Mouse (Mus musculus) bone marrow macrophage, adult 2 months (primary cell): ENCODE measurements at regions not wholly inside any gene's neighbourhood (a gene's known extent, or its start where the extent isn't known, plus 50 kb on each side); places are given as distances from the start of the nearest gene placed in this dataset.

Experiments
- H3K27ac ChIP-seq: 2 replicates; pipeline ENCODE4 v1.5.1; 2012; ENCODE audit warnings: low read depth, low read length; ENCODE audit not compliant: insufficient read depth
- H3K4me1 ChIP-seq: 2 replicates; pipeline ENCODE4 v1.6.1; 2012; ENCODE audit warnings: low read length; ENCODE audit not compliant: control insufficient read depth, insufficient read depth
- H3K4me3 ChIP-seq: 2 replicates; pipeline ENCODE4 v1.5.1; 2012; ENCODE audit warnings: mild to moderate bottlenecking, low read length, moderate library complexity; ENCODE audit not compliant: insufficient read depth
- CTCF ChIP-seq: IDR thresholded peaks from 2 replicates; pipeline ENCODE4 v1.5.1; 2012; ENCODE audit warnings: low read depth, mild to moderate bottlenecking, low read length, moderate library complexity
- POLR2A ChIP-seq: IDR thresholded peaks from 2 replicates; pipeline ENCODE4 v1.6.1; 2012; ENCODE audit warnings: mild to moderate bottlenecking, low read depth, low read length, borderline replicate concordance

GRCm38 (mm10) chr16:95892356-95892755, 98.4 kb downstream of the Psmg1 start:
- TF ChIP-seq CTCF = no peak
- no peak for TF ChIP-seq POLR2A
- H3K4me1 ChIP-seq = peaks cover 3% of the 10 kb centered on the region; the same call in 1 of the 2 replicates
- H3K4me3 ChIP-seq = no peak overlapping the region
- H3K27ac ChIP-seq = no peak overlapping the region

GRCm38 (mm10) chr16:95886131-95886530, 104.6 kb downstream of the Psmg1 start:
- H3K4me1 ChIP-seq = no peaks in the 10 kb centered on the region
- TF ChIP-seq POLR2A (no peak), CTCF (no peak)
- H3K27ac ChIP-seq = no peak overlapping the region
- no peak overlapping the region for H3K4me3 ChIP-seq

GRCm38 (mm10) chr16:95873297-95873696, 117.5 kb downstream of the Psmg1 start:
- Histone ChIP-seq H3K4me3 (no peak overlapping the region), H3K27ac (no peak overlapping the region), H3K4me1 (peaks cover 4% of the 10 kb centered on the region; the same call in 1 of the 2 replicates)
- TF ChIP-seq POLR2A (no peak), CTCF (no peak)

GRCm38 (mm10) chr16:95872436-95872835, 118.3 kb downstream of the Psmg1 start:
- TF ChIP-seq CTCF (no peak), POLR2A (no peak)
- Histone ChIP-seq H3K4me3 (no peak overlapping the region), H3K27ac (no peak overlapping the region), H3K4me1 (peaks cover 4% of the 10 kb centered on the region; the same call in 1 of the 2 replicates)

GRCm38 (mm10) chr16:95870291-95870690, 120.5 kb downstream of the Psmg1 start:
- TF ChIP-seq CTCF (no peak), POLR2A (no peak)
- Histone ChIP-seq H3K4me3 (no peak overlapping the region), H3K4me1 (peaks cover 7% of the 10 kb centered on the region; the same call in 1 of the 2 replicates), H3K27ac (no peak overlapping the region)

GRCm38 (mm10) chr16:95869501-95869900, 121.3 kb downstream of the Psmg1 start:
- H3K27ac ChIP-seq = no peak overlapping the region
- H3K4me1 ChIP-seq = peaks cover 7% of the 10 kb centered on the region
- H3K4me3 ChIP-seq = no peak overlapping the region
- TF ChIP-seq POLR2A = no peak
- TF ChIP-seq CTCF = no peak

- no peak for TF ChIP-seq POLR2A
- no peak for TF ChIP-seq CTCF
- no peak overlapping the region for H3K27ac ChIP-seq
- no peak overlapping the region for H3K4me3 ChIP-seq
- peaks cover 13% of the 10 kb centered on the region for H3K4me1 ChIP-seq
Observed at GRCm38 (mm10) chr16:95868896-95869295, 121.9 kb downstream of the Psmg1 start.

- TF ChIP-seq POLR2A = no peak
- no peak for TF ChIP-seq CTCF
- no peak overlapping the region for H3K27ac ChIP-seq
- peaks cover 21% of the 10 kb centered on the region for H3K4me1 ChIP-seq
- H3K4me3 ChIP-seq = no peak overlapping the region
Observed at GRCm38 (mm10) chr16:95867516-95867915, 123.2 kb downstream of the Psmg1 start.

- no peak overlapping the region for H3K4me3 ChIP-seq
- TF ChIP-seq CTCF = no peak
- no peak for TF ChIP-seq POLR2A
- no peak overlapping the region for H3K27ac ChIP-seq
- peaks cover 26% of the 10 kb centered on the region for H3K4me1 ChIP-seq
Observed at GRCm38 (mm10) chr16:95866866-95867420, 123.8 kb downstream of the Psmg1 start.

GRCm38 (mm10) chr16:95865603-95866002, 125.2 kb downstream of the Psmg1 start:
- Histone ChIP-seq H3K4me3 (no peak overlapping the region), H3K27ac (no peak overlapping the region), H3K4me1 (peaks cover 25% of the 10 kb centered on the region)
- no peak for TF ChIP-seq CTCF
- no peak for TF ChIP-seq POLR2A

- H3K4me1 ChIP-seq = peaks cover 25% of the 10 kb centered on the region
- H3K27ac ChIP-seq = no peak overlapping the region
- TF ChIP-seq POLR2A (no peak), CTCF (no peak)
- no peak overlapping the region for H3K4me3 ChIP-seq
Observed at GRCm38 (mm10) chr16:95864646-95865045, 126.1 kb downstream of the Psmg1 start.
